Mouse (Mus musculus) G1E (cell line): ENCODE data around the gene Sap30bp.

Experiments
- CTCF ChIP-seq: IDR thresholded peaks from 2 replicates; pipeline ENCODE4 v1.5.1; 2012; ENCODE audit warnings: low read depth, low read length, inconsistent platforms, mixed read lengths
- GATA1 ChIP-seq: IDR thresholded peaks from 2 replicates; pipeline ENCODE4 v1.6.1; 2012; ENCODE audit warnings: borderline replicate concordance, low read length, inconsistent platforms, mixed read lengths
- GATA2 ChIP-seq: IDR thresholded peaks from 2 replicates; pipeline ENCODE4 v1.6.1; 2012; ENCODE audit warnings: low read depth, low read length, inconsistent platforms, borderline replicate concordance
- POLR2AphosphoS5 ChIP-seq: IDR thresholded peaks from 2 replicates; pipeline ENCODE4 v1.6.1; 2012; ENCODE audit warnings: low read depth, low read length, inconsistent platforms; ENCODE audit not compliant: insufficient replicate concordance
- TAL1 ChIP-seq: conservative IDR thresholded peaks from 2 replicates; pipeline ENCODE4 v1.6.1; 2012; ENCODE audit warnings: low read depth, low read length, inconsistent platforms, mixed read lengths

DNA sequence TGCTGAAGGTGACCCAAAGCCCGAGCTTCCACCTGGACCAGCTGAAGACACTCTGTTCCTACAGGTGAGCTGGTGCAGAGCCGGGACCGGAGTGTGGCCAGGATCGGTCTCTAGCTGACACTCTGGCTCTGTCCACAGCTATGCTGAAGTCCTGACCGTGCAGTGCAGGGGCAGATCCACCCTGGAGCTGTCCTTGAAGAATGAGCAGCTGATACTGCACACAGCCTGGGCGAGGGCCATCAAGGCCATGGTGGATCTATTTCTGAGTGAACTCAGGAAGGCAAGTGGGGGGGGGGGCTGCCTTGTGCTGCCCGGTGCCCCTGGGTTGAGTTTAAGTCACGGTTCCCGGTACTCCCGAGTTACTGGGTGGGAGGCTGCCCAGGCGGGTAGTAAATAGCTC is 46.6 kb upstream of the Sap30bp start:
- TF ChIP-seq GATA2 (no peak), CTCF (no peak), GATA1 (no peak), TAL1 (no peak), POLR2AphosphoS5 (no peak)
